Mouse (Mus musculus) ES-E14 (cell line): ENCODE results near the gene Srp68. TPM values are rescaled to one million over a fixed set of nuclear protein-coding genes. Genes with fewer than 3 reads are reported as not detected.

Experiments used
- DNase-seq: peaks from one replicate; pipeline ENCODE4 v3.0.0-alpha.2; 2013; ENCODE audit warnings: low read depth, low spot score
- H3K27ac ChIP-seq: 2 replicates; pipeline ENCODE4 v1.5.1; 2012; ENCODE audit warnings: low read depth, mild to moderate bottlenecking, low read length, moderate library complexity, mixed read lengths; ENCODE audit not compliant: poor library complexity, insufficient read depth, severe bottlenecking
- H3K36me3 ChIP-seq: 2 replicates; pipeline ENCODE4 v1.6.1; 2012; ENCODE audit warnings: mild to moderate bottlenecking, low read length, moderate library complexity, mixed read lengths; ENCODE audit not compliant: control insufficient read depth, poor library complexity, insufficient read depth, severe bottlenecking
- H3K4me1 ChIP-seq, 2 experiments: fragments of 150-350 bp in 1 of 2; sonication (generic) in 1 of 2; 2 replicates each; pipeline ENCODE4 v1.6.1; 2012; ENCODE audit warnings: low read length in 2 of 2, mild to moderate bottlenecking in 1 of 2, mixed read lengths in 1 of 2; ENCODE audit not compliant: control insufficient read depth in 2 of 2, insufficient read depth in 2 of 2, poor library complexity in 1 of 2
- H3K4me3 ChIP-seq, 2 experiments: fragments of 150-350 bp in 1 of 2; sonication (generic) in 1 of 2; 2 replicates each; pipeline ENCODE4 v1.5.1; 2012; ENCODE audit warnings: low read length in 2 of 2, low read depth in 1 of 2, mild to moderate bottlenecking in 1 of 2, mixed read lengths in 1 of 2; ENCODE audit not compliant: insufficient read depth in 1 of 2, poor library complexity in 1 of 2, severe bottlenecking in 1 of 2
- H3K9ac ChIP-seq: 2 replicates; pipeline ENCODE4 v1.6.1; 2012; ENCODE audit warnings: low read depth, mild to moderate bottlenecking, low read length, mixed read lengths; ENCODE audit not compliant: poor library complexity, insufficient read depth, severe bottlenecking
- H3K9me3 ChIP-seq: fragments of 150-350 bp; sonication (generic); 2 replicates; pipeline ENCODE4 v1.6.1; 2012; ENCODE audit warnings: low read depth, mild to moderate bottlenecking, low read length; ENCODE audit not compliant: control insufficient read depth, insufficient read depth
- CHD2 ChIP-seq: IDR thresholded peaks from 2 replicates; pipeline ENCODE4 v1.6.1; 2014; ENCODE audit warnings: mild to moderate bottlenecking, low read depth, low read length, inconsistent platforms
- HCFC1 ChIP-seq: IDR thresholded peaks from 2 replicates; pipeline ENCODE4 v1.6.1; 2012; ENCODE audit warnings: low read length, inconsistent platforms, borderline replicate concordance; ENCODE audit not compliant: insufficient read depth
- MAFK ChIP-seq: IDR thresholded peaks from 2 replicates; pipeline ENCODE4 v1.6.1; 2014; ENCODE audit warnings: mild to moderate bottlenecking, low read depth, low read length, inconsistent platforms; ENCODE audit not compliant: insufficient read depth
- ZC3H11A ChIP-seq: IDR thresholded peaks from 2 replicates; pipeline ENCODE4 v1.6.1; 2012; ENCODE audit warnings: low read depth, mild to moderate bottlenecking, inconsistent platforms, low read length, borderline replicate concordance
- ZNF384 ChIP-seq: IDR thresholded peaks from 2 replicates; pipeline ENCODE4 v1.6.1; 2012; ENCODE audit warnings: low read depth, low read length, inconsistent platforms
- in situ Hi-C, 2 experiments: fragments of 600-800 bp; cut with MboI; formaldehyde crosslinking; loops; one replicate each; pipeline ENCODE4 v1.15.1; 2025; ENCODE audit warnings: low sequenced_read_pairs in 2 of 2, inconsistent platforms in 1 of 2; ENCODE audit not compliant: unreplicated experiment in 2 of 2
- total RNA-seq: library from RNA; depleted of rRNA; stranded (reverse); fragments of 300-350 nt; gene quantifications from 2 replicates; pipeline ENCODE4 v1.2.3, GENCODE M21; 2012

Gene Srp68
- total RNA-seq, 1 experiment: 38.2 TPM

- Histone ChIP-seq H3K9ac (no peak overlapping the region), H3K27ac (no peak overlapping the region), H3K4me3 (no peak overlapping the region), H3K36me3 (peaks cover 63% of the 10 kb centered on the region), H3K9me3 (no peaks in the 10 kb centered on the region), H3K4me1 (no peaks in the 10 kb centered on the region)
- TF ChIP-seq ZC3H11A (no peak), CHD2 (no peak), ZNF384 (no peak), HCFC1 (no peak), MAFK (no peak)
- DNase-seq: no peak
- in situ Hi-C loops: no loop called here
Measured at GRCm38 (mm10) chr11:116265352-116265751, 8.7 kb downstream of the Srp68 start.

- no peaks in the 10 kb centered on the region for H3K9me3 ChIP-seq
- no peak overlapping the region for H3K9ac ChIP-seq
- no peak for DNase-seq
- no peaks in the 10 kb centered on the region for H3K4me1 ChIP-seq
- peaks cover 68% of the 10 kb centered on the region for H3K36me3 ChIP-seq
- H3K4me3 ChIP-seq: no peak overlapping the region
- H3K27ac ChIP-seq: no peak overlapping the region
- in situ Hi-C loops: no loop called here
- TF ChIP-seq HCFC1: no peak
- no peak for TF ChIP-seq ZC3H11A
- no peak for TF ChIP-seq CHD2
- TF ChIP-seq MAFK: no peak
- TF ChIP-seq ZNF384: no peak
Measured at GRCm38 (mm10) chr11:116260259-116260658, 13.8 kb downstream of the Srp68 start.

- TF ChIP-seq HCFC1 (no peak), CHD2 (no peak), ZNF384 (no peak), ZC3H11A (no peak), MAFK (no peak)
- H3K9ac ChIP-seq: no peak overlapping the region
- no peak overlapping the region for H3K27ac ChIP-seq
- peaks cover 72% of the 10 kb centered on the region for H3K36me3 ChIP-seq
- H3K4me3 ChIP-seq: no peak overlapping the region
- H3K4me1 ChIP-seq: no peaks in the 10 kb centered on the region
- DNase-seq: no peak
- in situ Hi-C loops: no loop called here
- H3K9me3 ChIP-seq: no peaks in the 10 kb centered on the region
Measured at GRCm38 (mm10) chr11:116259461-116259860, 14.6 kb downstream of the Srp68 start.

- H3K27ac ChIP-seq: no peak overlapping the region
- H3K4me3 ChIP-seq: no peak overlapping the region
- no peak for TF ChIP-seq ZC3H11A
- no peak for TF ChIP-seq CHD2
- no peak for TF ChIP-seq MAFK
- TF ChIP-seq HCFC1: no peak
- no peak for TF ChIP-seq ZNF384
- no peaks in the 10 kb centered on the region for H3K4me1 ChIP-seq
- peaks cover 66% of the 10 kb centered on the region for H3K36me3 ChIP-seq
- in situ Hi-C loops: no loop called here
- no peaks in the 10 kb centered on the region for H3K9me3 ChIP-seq
- H3K9ac ChIP-seq: no peak overlapping the region
- DNase-seq: no peak
Measured at GRCm38 (mm10) chr11:116255982-116256675, 17.9 kb downstream of the Srp68 start.
